Mouse (Mus musculus) 3134 (cell line): ENCODE measurements around the gene Cdv3.
A peak's percentile ranks its signal among the peaks of the same experiment; 100 is the strongest.
"Not testable (repeated sequence)": the region's sequence is repeated elsewhere in the genome, so short reads cannot be mapped to it uniquely, and the experiment has no call there.

ENCODE experiments used
- DNase-seq: peaks from one replicate; pipeline ENCODE4 v3.0.0-alpha.2; 2011; ENCODE audit warnings: low spot score; ENCODE audit not compliant: insufficient read length; ENCODE audit errors: extremely low read depth

Gene Cdv3

GRCm38 (mm10) chr9:103372271-103373010 is 6.8 kb upstream of the Cdv3 start:
- DNase-seq: peak; percentile 47

GRCm38 (mm10) chr9:103369951-103370350 is 4.3 kb upstream of the Cdv3 start:
- no peak for DNase-seq

GRCm38 (mm10) chr9:103366356-103366755 is 716 bp upstream of the Cdv3 start:
- no peak for DNase-seq

GRCm38 (mm10) chr9:103364601-103365289 is 895 bp downstream of the Cdv3 start:
- peak; percentile 73 for DNase-seq

GRCm38 (mm10) chr9:103363730-103364417 is 1.8 kb downstream of the Cdv3 start:
- DNase-seq: no peak

- DNase-seq: no peak
These were observed 2.6 kb downstream of the Cdv3 start for GRCm38 (mm10) chr9:103363088-103363487.

GRCm38 (mm10) chr9:103360642-103361041 is 5.0 kb downstream of the Cdv3 start:
- no peak for DNase-seq

- no peak for DNase-seq
These were observed 7.1 kb downstream of the Cdv3 start for GRCm38 (mm10) chr9:103358545-103358944.

GRCm38 (mm10) chr9:103357893-103358292 is 7.7 kb downstream of the Cdv3 start:
- no peak for DNase-seq

- not testable (repeated sequence) for DNase-seq
These were observed 12.0 kb downstream of the Cdv3 start for GRCm38 (mm10) chr9:103353500-103354260.

- no peak for DNase-seq
These were observed 16.8 kb downstream of the Cdv3 start for GRCm38 (mm10) chr9:103348791-103349190.

GRCm38 (mm10) chr9:103347996-103348490 is 17.6 kb downstream of the Cdv3 start:
- DNase-seq: no peak

- no peak for DNase-seq
These were observed 18.6 kb downstream of the Cdv3 start for GRCm38 (mm10) chr9:103347045-103347444.

GRCm38 (mm10) chr9:103336912-103337311 is 28.7 kb downstream of the Cdv3 start:
- no peak for DNase-seq

GRCm38 (mm10) chr9:103332663-103333062 is 33.0 kb downstream of the Cdv3 start:
- DNase-seq: no peak

GRCm38 (mm10) chr9:103326449-103326848 is 39.2 kb downstream of the Cdv3 start:
- DNase-seq: no peak

GRCm38 (mm10) chr9:103324678-103325077 is 41.0 kb downstream of the Cdv3 start:
- DNase-seq: no peak

- DNase-seq: no peak
These were observed 55.8 kb downstream of the Cdv3 start for GRCm38 (mm10) chr9:103309832-103310231.

GRCm38 (mm10) chr9:103305332-103306041 is 60.2 kb downstream of the Cdv3 start:
- peak; percentile 77 for DNase-seq

GRCm38 (mm10) chr9:103304927-103305326 is 60.7 kb downstream of the Cdv3 start, which contains the start of the genes 1300017J02Rik and Topbp1:
1300017J02Rik (minus strand) TSS chr9:103305082.
Topbp1 (plus strand) TSS chr9:103305215.
- peak; percentile 90 for DNase-seq
